Mouse (Mus musculus): ENCODE results near the gene Cemip2. TPM values are rescaled to one million over a fixed set of nuclear protein-coding genes. Genes with fewer than 3 reads are reported as not detected.

Cemip2 gene
- total RNA-seq, 2 experiments from 2014 or later: 6.9 to 8.8 TPM

DNA sequence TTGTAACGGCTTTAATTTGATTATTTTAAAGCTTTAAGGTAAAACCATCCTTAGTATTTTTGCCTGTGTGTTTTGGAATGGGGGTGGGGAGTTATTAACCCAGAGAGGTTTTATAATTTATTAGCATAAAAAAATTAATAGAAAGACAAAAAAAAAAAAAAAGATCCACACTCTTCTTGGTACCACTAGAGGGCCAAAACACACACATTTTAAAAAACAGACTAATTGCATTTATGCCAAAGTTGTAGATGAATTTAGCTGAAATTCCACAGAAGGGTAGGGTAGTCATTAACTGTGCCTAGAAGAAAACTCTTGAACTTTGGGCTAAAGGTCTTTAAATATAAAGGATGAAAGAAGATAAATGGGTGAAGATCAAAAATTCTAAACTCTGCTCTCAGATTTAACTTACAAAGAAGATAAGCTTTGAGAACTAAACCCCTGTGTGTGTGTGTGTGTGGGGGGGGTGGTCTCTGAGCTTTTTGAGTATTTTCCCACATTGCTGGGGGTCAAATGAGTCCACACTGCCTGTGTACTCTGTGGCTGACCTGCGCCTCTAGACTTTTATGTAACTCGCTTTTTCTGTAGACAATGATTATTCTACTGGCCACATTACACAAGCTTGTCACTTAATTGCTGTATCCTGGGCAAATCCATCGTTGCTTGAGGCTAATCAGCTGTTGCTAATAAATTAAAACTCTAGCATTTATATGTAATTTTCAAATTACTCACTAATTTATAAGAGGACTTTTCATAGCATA lies 47.2 kb downstream of the Cemip2 start:
- intact Hi-C loops (cut with DNase I): no loop called here
- no peak for DNase-seq
- TF ChIP-seq CTCF (IDR thresholded peaks at IDR 0.05): peak; percentile 39
- Histone ChIP-seq H3K27ac (no peak overlapping the region), H3K4me3 (no peak overlapping the region)

DNA sequence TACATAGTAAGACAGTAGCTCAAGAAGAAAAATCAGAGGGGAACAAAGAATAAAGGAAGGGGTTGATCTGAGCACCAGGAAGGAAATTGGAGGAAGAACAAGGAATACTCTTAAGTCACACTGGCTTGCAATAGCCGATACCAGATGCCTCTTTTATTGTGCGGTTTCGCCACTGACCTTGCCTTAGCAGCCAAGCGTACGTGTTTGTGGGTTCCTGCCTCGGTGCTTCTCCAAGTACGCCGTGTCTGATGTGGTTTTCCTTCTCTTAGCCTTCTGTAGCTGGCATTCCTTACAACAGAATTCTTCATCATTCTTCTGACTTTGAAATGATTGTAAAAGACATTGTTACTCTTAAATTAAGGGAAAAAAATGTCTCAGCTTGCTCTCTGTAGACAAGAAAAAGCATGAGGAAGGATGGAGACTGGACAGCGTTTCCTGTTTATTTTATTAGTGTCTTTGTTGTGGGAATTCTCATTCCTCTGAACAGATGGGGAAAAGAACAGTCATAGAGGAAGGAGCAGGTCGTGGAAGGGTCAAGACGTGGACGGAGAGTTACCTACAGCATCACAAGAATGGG lies 55.4 kb downstream of the Cemip2 start:
- H3K27ac ChIP-seq: peak overlapping the region; percentile 60
- intact Hi-C loops (cut with DNase I): no loop called here
- H3K4me3 ChIP-seq: no peak overlapping the region
- TF ChIP-seq CTCF (IDR thresholded peaks at IDR 0.05): no peak
- DNase-seq: no peak

DNA sequence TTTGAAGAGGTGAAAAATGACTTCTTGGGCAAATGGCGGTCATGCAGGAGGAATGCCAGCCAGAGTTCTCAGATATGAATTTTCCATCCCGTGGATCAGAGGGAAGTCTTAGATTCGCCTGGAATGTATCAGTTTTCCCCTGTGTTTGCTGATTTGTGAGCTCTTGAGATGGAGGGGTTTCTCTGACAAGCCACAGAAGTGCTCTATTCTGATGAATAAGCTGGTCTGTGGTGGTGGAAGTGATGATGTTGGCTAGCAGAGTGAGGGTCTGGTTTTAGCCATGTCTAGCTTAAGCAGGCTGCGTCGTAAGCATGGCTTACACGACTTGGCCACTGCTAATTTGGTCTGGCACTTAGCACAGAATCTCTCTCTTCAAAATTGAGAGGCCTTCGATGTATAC lies 56.8 kb downstream of the Cemip2 start:
- Histone ChIP-seq H3K27ac (peak overlapping the region; percentile 60), H3K4me3 (no peak overlapping the region)
- intact Hi-C loops (cut with DNase I): no loop called here
- no peak for DNase-seq
- no peak for TF ChIP-seq CTCF (IDR thresholded peaks at IDR 0.05)

DNA sequence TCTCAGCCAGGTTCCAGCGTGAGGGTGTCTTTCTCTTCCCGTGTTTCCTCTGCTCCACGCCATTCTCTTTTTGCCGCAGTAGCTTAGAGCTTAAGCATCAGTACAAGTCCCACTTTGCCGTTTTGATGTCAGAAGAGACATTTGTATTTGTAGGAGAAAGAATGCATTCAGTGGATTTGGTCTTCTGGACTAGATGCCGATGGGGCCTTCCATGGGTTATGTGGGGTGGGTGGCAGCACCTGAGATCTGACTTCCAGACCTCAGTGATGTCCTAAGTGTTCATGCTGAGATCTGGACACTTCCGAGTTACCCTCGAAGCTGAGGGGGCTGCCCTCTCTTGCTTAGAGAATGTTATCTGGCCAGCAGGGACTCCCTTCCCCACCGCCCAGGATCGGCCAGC lies 72.6 kb downstream of the Cemip2 start:
- no peak for DNase-seq
- no peak for TF ChIP-seq CTCF (IDR thresholded peaks at IDR 0.05)
- Histone ChIP-seq H3K4me3 (no peak overlapping the region), H3K27ac (no peak overlapping the region)
- intact Hi-C loops (cut with DNase I): no loop called here

- DNase-seq: no peak
- Histone ChIP-seq H3K27ac (peak overlapping the region; percentile 53), H3K4me3 (no peak overlapping the region)
- no peak; the same call in 1 of the 2 replicates for TF ChIP-seq CTCF (IDR thresholded peaks at IDR 0.05)
- intact Hi-C loops (cut with DNase I): no loop called here
Observed at GRCm38 (mm10) chr19:21854526-21855228, 76.5 kb downstream of the Cemip2 start.

DNA sequence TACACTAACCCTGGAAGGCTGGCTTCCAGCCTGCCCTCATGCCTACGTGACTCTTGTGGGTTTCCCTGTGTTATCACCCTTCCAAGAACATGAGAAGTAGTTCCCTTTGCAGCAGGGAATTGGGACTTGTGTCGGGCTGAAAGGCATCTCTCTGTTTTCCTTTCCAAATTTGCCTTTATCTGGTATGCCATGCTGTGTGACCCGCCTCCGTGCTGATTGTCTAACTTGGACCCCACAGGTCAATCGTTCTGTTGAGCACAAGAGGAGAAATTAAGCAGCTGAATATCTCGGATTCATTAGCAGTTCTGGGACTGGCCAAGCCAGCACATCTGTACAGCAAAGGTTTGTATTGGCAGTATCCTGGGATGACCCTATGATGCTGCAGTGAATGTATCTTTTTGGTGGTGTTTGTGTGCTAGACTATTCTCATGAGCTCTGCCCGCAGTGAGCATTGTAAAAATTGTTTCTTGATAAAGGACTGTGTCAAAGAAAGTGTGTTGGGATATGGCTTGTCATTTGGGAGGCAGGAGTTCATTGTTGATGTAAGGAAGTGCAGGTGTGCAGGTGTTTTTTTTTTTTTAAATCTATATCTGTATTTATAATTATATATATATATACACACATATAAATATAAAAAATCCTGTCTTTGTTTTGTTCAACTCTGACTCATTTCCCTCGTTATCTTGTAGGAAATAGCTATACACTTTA lies 77.4 kb downstream of the Cemip2 start:
- DNase-seq: no peak
- TF ChIP-seq CTCF (IDR thresholded peaks at IDR 0.05): no peak
- intact Hi-C loops (cut with DNase I): no loop called here
- no peak overlapping the region for H3K4me3 ChIP-seq
- no peak overlapping the region; the same call in 1 of the 2 replicates for H3K27ac ChIP-seq

GRCm38 (mm10) chr19:21858846-21859521 lies 80.8 kb downstream of the Cemip2 start:
- no peak for TF ChIP-seq CTCF (IDR thresholded peaks at IDR 0.05)
- Histone ChIP-seq H3K4me3 (no peak overlapping the region), H3K27ac (no peak overlapping the region)
- intact Hi-C loops (cut with DNase I): no loop called here
- DNase-seq: no peak

- intact Hi-C loops (cut with DNase I): no loop called here
- no peak for DNase-seq
- TF ChIP-seq CTCF (IDR thresholded peaks at IDR 0.05): no peak
- Histone ChIP-seq H3K27ac (no peak overlapping the region), H3K4me3 (no peak overlapping the region)
Observed at GRCm38 (mm10) chr19:21860132-21860531, 82.0 kb downstream of the Cemip2 start.

DNA sequence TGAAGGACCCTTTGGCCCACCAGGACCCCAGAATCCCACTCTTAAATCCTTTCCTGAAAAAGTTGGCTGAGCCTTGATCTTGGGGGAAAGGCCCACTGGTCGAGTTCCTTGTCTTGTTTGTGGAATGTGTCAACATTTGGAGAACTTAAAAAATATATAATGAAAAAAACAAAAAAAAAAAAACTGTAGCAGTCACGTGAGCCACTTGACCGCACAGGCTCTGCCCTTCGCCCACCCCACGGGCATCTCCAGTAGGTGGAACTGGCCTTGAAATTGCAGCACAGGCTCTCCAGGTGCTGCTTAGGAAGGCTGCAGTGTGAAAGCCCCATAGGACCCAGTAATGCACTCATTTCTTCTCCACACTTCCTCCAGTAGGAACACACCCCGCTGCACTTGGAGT lies 82.8 kb downstream of the Cemip2 start:
- no peak for TF ChIP-seq CTCF (IDR thresholded peaks at IDR 0.05)
- H3K4me3 ChIP-seq: no peak overlapping the region
- intact Hi-C loops (cut with DNase I): no loop called here
- no peak overlapping the region for H3K27ac ChIP-seq
- DNase-seq: no peak

- TF ChIP-seq CTCF (IDR thresholded peaks at IDR 0.05): no peak
- intact Hi-C loops (cut with DNase I): no loop called here
- Histone ChIP-seq H3K27ac (no peak overlapping the region), H3K4me3 (no peak overlapping the region)
- no peak for DNase-seq
Observed at GRCm38 (mm10) chr19:21862289-21862990, 84.3 kb downstream of the Cemip2 start.

- intact Hi-C loops (cut with DNase I): no loop called here
- TF ChIP-seq CTCF (IDR thresholded peaks at IDR 0.05): no peak
- H3K4me3 ChIP-seq: no peak overlapping the region
- no peak for DNase-seq
- no peak overlapping the region for H3K27ac ChIP-seq
Observed at GRCm38 (mm10) chr19:21862991-21863931, 85.1 kb downstream of the Cemip2 start.

All from gastrocnemius, adult 2 months (tissue).